Mouse (Mus musculus) forebrain, embryonic 13.5 days (tissue): ENCODE data around the gene Hspe1. TPM values are rescaled to one million over a fixed set of nuclear protein-coding genes. Genes with fewer than 3 reads are reported as not detected.
A peak's percentile ranks its signal among the peaks of the same experiment; 100 is the strongest.

Experiments used
- ATAC-seq: fragments of 200-750 bp; cut with Nextera tagmentation; 2 replicates; pipeline ENCODE4 v1.8.0; 2017
- H3K27ac ChIP-seq: fragments of 300-500 bp; sonication (generic); 2 replicates; pipeline ENCODE4 v1.5.1; 2015; ENCODE audit warnings: inconsistent platforms, mild to moderate bottlenecking, moderate library complexity
- H3K27me3 ChIP-seq: fragments of 300-500 bp; sonication (generic); 2 replicates; pipeline ENCODE4 v1.6.1; 2015; ENCODE audit warnings: mild to moderate bottlenecking, inconsistent platforms
- H3K36me3 ChIP-seq: fragments of 300-500 bp; sonication (generic); 2 replicates; pipeline ENCODE4 v1.6.1; 2015; ENCODE audit warnings: mild to moderate bottlenecking, inconsistent platforms; ENCODE audit not compliant: poor library complexity, severe bottlenecking
- H3K4me1 ChIP-seq: fragments of 300-500 bp; sonication (generic); 2 replicates; pipeline ENCODE4 v1.6.1; 2015; ENCODE audit warnings: inconsistent platforms
- H3K4me2 ChIP-seq: fragments of 300-500 bp; sonication (generic); 2 replicates; pipeline ENCODE4 v1.6.1; 2015; ENCODE audit warnings: inconsistent platforms, mild to moderate bottlenecking, moderate library complexity
- H3K4me3 ChIP-seq: fragments of 300-500 bp; sonication (generic); 2 replicates; pipeline ENCODE4 v1.5.1; 2015; ENCODE audit warnings: mild to moderate bottlenecking, inconsistent platforms
- H3K9ac ChIP-seq: fragments of 300-500 bp; sonication (generic); 2 replicates; pipeline ENCODE4 v1.6.1; 2015; ENCODE audit warnings: mild to moderate bottlenecking, inconsistent platforms
- H3K9me3 ChIP-seq: fragments of 300-500 bp; sonication (generic); replicated peaks from 2 replicates; pipeline ENCODE4 v1.6.1; 2016; ENCODE audit warnings: inconsistent platforms
- WGBS: fragments of 180-500 bp; shearing (Covaris S2); methylation state at CpG from one replicate; pipeline ENCODE4 v1.1.7; 2015; 5-methylcytosine and 5-hydroxymethylcytosine counted together
- polyA plus RNA-seq: library from polyadenylated mRNA; unstranded; fragments of >200 nt; fragmentation: Nextera tagmentation; extraction: Ambion mirVana; gene quantifications from 2 replicates; pipeline ENCODE4 v1.2.1, GENCODE M21; 2015

Gene Hspe1
- polyA plus RNA-seq, 1 experiment from 2014 or later = 397 TPM

DNA sequence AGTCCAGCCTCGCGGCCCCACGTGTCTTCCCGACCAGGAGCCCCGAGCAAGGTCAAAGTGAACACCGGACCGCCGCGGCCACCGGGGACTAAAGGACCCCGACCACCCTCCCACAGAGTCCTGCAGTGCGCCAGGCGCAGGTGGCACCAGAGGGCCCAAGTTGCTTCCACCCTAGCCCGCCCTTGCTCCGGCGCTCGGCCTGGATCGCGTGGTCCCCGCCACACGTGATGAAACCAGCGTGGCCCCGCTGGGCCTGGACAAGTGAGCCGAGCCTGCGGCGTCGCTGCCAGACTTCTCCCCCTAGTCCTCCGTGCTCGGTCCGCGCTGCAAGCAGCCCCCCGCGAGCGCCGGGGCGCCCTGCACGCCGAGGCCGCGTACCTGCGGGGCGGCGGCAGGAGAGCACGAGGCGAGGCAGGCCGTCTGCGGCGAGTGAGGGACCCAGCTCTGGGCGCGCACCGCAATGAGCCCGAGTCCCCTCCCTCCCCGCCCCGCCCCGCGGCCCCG lies 479 bp upstream of the Hspe1 start:
- H3K9ac ChIP-seq = peak overlapping the region; percentile 94
- peaks cover 47% of the 10 kb centered on the region for H3K36me3 ChIP-seq
- H3K4me1 ChIP-seq = peaks cover 48% of the 10 kb centered on the region
- H3K4me2 ChIP-seq = peak overlapping the region; percentile 93
- H3K9me3 ChIP-seq = no peaks in the 10 kb centered on the region
- WGBS = under 1% methylated on average over 44 of the region's 57 CpGs
- peak overlapping the region; percentile 95 for H3K27ac ChIP-seq
- H3K4me3 ChIP-seq = peak overlapping the region; percentile 94
- H3K27me3 ChIP-seq = no peaks in the 10 kb centered on the region
- ATAC-seq = peak; percentile 72

DNA sequence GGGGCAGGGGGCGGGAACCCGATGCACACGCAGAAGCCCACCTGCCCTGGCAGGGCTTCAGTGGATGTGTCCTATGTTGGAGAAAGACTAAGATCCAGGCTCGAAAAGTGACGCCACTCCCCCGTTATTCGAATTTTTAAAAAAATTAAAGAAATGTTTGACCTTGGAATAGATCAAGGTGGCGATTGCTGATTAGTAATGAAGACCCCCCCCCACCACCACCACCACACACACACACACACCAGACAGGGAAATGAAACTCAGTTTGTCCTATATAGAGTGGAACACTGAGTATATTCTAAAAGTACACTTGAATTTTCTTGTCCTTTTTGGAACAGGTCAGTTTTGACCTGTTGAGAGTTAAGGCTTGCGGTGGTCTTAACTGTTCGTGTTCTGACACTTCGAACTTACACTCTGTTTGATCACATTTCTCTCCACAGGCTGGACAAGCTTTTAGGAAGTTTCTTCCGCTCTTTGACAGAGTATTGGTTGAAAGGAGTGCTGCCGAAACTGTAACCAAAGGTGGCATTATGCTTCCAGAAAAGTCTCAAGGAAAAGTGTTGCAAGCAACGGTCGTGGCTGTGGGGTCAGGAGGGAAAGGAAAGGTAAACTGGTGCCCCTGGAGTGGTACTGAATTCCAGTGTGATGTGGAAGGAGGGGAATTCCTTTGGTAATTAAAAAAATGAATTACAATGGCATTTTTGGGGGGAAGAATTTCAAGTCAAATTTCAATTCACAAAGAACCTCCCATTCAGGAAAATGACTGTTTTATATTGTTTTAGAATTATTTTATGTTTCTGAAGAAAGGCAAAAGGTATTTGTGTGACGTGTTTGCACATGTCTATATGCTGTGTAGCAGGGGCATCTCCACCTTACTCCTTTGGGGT lies 922 bp downstream of the Hspe1 start:
- Histone ChIP-seq H3K27me3 (no peaks in the 10 kb centered on the region), H3K27ac (peak overlapping the region; percentile 95), H3K9me3 (no peaks in the 10 kb centered on the region), H3K4me3 (peak overlapping the region; percentile 94), H3K9ac (peak overlapping the region; percentile 94), H3K4me2 (peak overlapping the region; percentile 93), H3K36me3 (peaks cover 45% of the 10 kb centered on the region; the same call in 1 of the 2 replicates), H3K4me1 (peaks cover 46% of the 10 kb centered on the region)
- 7% methylated on average over 16 of the region's 16 CpGs for WGBS
- ATAC-seq = no peak; the same call in 1 of the 2 replicates

GRCm38 (mm10) chr1:55089498-55090064 lies 1.6 kb downstream of the Hspe1 start:
- no peak for ATAC-seq
- no peaks in the 10 kb centered on the region for H3K27me3 ChIP-seq
- H3K9ac ChIP-seq = peak overlapping the region; percentile 94
- H3K4me1 ChIP-seq = peaks cover 39% of the 10 kb centered on the region
- peaks cover 37% of the 10 kb centered on the region; the same call in 1 of the 2 replicates for H3K36me3 ChIP-seq
- H3K27ac ChIP-seq = no peak overlapping the region
- no peaks in the 10 kb centered on the region for H3K9me3 ChIP-seq
- peak overlapping the region; percentile 94 for H3K4me3 ChIP-seq
- WGBS = 95% methylated on average over 5 of the region's 5 CpGs
- peak overlapping the region; percentile 93 for H3K4me2 ChIP-seq

- 88% methylated on average over 2 of the region's 2 CpGs for WGBS
- no peaks in the 10 kb centered on the region for H3K27me3 ChIP-seq
- peaks cover 26% of the 10 kb centered on the region; the same call in 1 of the 2 replicates for H3K36me3 ChIP-seq
- H3K27ac ChIP-seq = no peak overlapping the region
- H3K9me3 ChIP-seq = no peaks in the 10 kb centered on the region
- H3K4me3 ChIP-seq = no peak overlapping the region
- H3K9ac ChIP-seq = no peak overlapping the region
- no peak for ATAC-seq
- H3K4me2 ChIP-seq = no peak overlapping the region
- peaks cover 14% of the 10 kb centered on the region for H3K4me1 ChIP-seq
Observed at GRCm38 (mm10) chr1:55092056-55092455, 4.1 kb downstream of the Hspe1 start.

DNA sequence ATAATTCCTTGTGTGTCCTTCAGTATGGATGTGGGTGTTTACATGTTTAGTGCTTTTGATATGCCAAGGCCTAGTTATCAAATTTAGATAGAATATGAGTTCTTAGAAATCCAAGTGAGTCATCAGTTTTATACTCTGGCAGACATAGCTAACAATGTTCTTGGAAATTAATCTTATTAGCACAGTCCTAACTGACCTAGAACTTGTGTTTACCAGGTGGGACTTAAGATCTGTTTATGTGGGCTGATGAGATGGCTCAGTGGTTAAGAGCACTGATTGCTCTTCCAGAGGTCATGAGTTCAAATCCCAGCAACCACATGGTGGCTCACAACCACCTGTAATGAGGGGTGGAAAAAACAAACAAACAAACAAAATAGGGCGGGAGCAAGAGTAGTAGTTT lies 4.5 kb downstream of the Hspe1 start:
- H3K4me3 ChIP-seq = no peak overlapping the region

GRCm38 (mm10) chr1:55106919-55107585 lies 19.1 kb downstream of the Hspe1 start:
- 90% methylated on average over 9 of the region's 9 CpGs for WGBS
- H3K9ac ChIP-seq = no peak overlapping the region
- H3K27ac ChIP-seq = no peak overlapping the region
- no peaks in the 10 kb centered on the region for H3K4me1 ChIP-seq
- H3K4me2 ChIP-seq = no peak overlapping the region
- no peaks in the 10 kb centered on the region for H3K27me3 ChIP-seq
- ATAC-seq = no peak
- no peaks in the 10 kb centered on the region for H3K36me3 ChIP-seq
- no peak overlapping the region for H3K4me3 ChIP-seq
- no peaks in the 10 kb centered on the region for H3K9me3 ChIP-seq

More for the DNA sequence above, 4.5 kb downstream of the Hspe1 start:
- WGBS = 84% methylated on average over 1 of the region's 1 CpGs
- no peak overlapping the region for H3K9ac ChIP-seq
- H3K36me3 ChIP-seq = peaks cover 26% of the 10 kb centered on the region; the same call in 1 of the 2 replicates
- H3K4me2 ChIP-seq = no peak overlapping the region
- no peak overlapping the region for H3K27ac ChIP-seq
- H3K9me3 ChIP-seq = no peaks in the 10 kb centered on the region
- no peak for ATAC-seq
- H3K27me3 ChIP-seq = no peaks in the 10 kb centered on the region
- peaks cover 14% of the 10 kb centered on the region for H3K4me1 ChIP-seq

- H3K9ac ChIP-seq = no peak overlapping the region
- ATAC-seq = no peak
- no peaks in the 10 kb centered on the region for H3K4me1 ChIP-seq
- H3K4me2 ChIP-seq = no peak overlapping the region
- 91% methylated on average over 1 of the region's 1 CpGs for WGBS
- no peaks in the 10 kb centered on the region for H3K27me3 ChIP-seq
- no peak overlapping the region for H3K27ac ChIP-seq
- H3K9me3 ChIP-seq = no peaks in the 10 kb centered on the region
- no peak overlapping the region for H3K4me3 ChIP-seq
- no peaks in the 10 kb centered on the region for H3K36me3 ChIP-seq
Observed at GRCm38 (mm10) chr1:55107644-55108043, 19.7 kb downstream of the Hspe1 start.

- no peak overlapping the region for H3K4me2 ChIP-seq
- no peak overlapping the region for H3K27ac ChIP-seq
- H3K9me3 ChIP-seq = no peaks in the 10 kb centered on the region
- H3K4me3 ChIP-seq = no peak overlapping the region
- WGBS = 34% methylated on average over 2 of the region's 2 CpGs
- no peaks in the 10 kb centered on the region for H3K27me3 ChIP-seq
- no peaks in the 10 kb centered on the region for H3K4me1 ChIP-seq
- no peak for ATAC-seq
- no peak overlapping the region for H3K9ac ChIP-seq
- H3K36me3 ChIP-seq = no peaks in the 10 kb centered on the region
Observed at GRCm38 (mm10) chr1:55108473-55108872, 20.5 kb downstream of the Hspe1 start.

DNA sequence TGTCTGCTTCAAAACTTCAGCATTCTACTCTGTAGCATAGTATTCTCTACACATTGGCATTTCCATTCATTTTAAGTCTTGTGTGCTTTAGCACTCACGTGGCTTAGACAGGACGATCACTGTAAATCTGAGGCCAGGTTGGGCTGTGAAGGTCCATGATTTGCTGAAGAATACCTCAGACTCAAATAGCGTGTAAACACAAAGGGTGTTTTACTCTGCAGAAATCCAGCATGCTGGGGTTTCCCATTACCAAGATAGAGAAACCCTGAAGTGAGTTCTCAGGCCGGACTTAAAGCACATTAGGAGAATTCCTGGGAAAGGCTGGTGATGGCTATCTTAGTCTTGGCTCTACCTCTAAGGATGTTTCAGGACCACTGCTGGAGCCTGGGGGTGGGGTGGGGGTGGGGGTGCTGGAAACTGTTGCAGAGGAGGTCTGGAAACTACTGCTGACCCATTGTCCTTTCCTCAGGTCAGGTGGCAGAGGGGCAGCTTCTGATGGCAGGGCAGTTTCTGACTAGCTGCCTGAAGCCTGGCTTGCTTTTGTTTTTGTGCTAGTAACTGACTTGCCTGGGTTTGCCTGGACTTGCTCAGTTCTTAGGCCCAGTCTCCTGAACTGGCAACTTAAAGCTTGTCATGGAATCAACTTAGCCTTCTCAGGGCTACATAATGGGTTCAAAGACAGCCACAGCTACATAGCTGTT lies 21.3 kb downstream of the Hspe1 start:
- no peak overlapping the region for H3K9ac ChIP-seq
- H3K4me3 ChIP-seq = no peak overlapping the region
- no peaks in the 10 kb centered on the region for H3K9me3 ChIP-seq
- H3K36me3 ChIP-seq = no peaks in the 10 kb centered on the region
- H3K4me1 ChIP-seq = no peaks in the 10 kb centered on the region
- no peak overlapping the region for H3K4me2 ChIP-seq
- H3K27ac ChIP-seq = no peak overlapping the region
- 92% methylated on average over 4 of the region's 4 CpGs for WGBS
- no peaks in the 10 kb centered on the region for H3K27me3 ChIP-seq
- ATAC-seq = no peak

DNA sequence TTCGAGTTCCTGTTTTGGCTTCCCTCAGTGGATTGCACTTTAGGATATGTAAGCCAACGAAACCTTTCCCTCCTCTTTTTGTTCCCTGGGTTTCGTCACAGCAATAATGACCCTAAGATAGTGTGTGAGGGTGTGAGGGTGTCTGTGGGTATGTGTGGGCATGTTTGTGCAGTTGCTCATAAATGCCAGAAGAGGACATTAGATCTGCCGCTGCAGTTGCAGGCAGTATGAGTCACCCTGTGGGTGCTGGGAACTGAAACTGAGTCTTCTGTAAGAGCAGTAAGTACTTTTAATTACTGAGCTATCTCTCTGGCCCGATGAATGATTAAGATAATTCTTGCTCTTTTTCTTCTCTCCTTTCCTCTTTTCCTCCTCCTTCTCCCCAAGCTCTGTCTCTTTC lies 35.1 kb downstream of the Hspe1 start:
- Histone ChIP-seq H3K36me3 (no peaks in the 10 kb centered on the region), H3K4me3 (no peak overlapping the region), H3K4me1 (no peaks in the 10 kb centered on the region), H3K9me3 (no peaks in the 10 kb centered on the region), H3K4me2 (no peak overlapping the region), H3K27ac (no peak overlapping the region), H3K9ac (no peak overlapping the region), H3K27me3 (no peaks in the 10 kb centered on the region)
- WGBS = 90% methylated on average over 5 of the region's 5 CpGs
- no peak for ATAC-seq

- Histone ChIP-seq H3K9me3 (no peaks in the 10 kb centered on the region), H3K9ac (no peak overlapping the region), H3K4me1 (no peaks in the 10 kb centered on the region), H3K27ac (no peak overlapping the region), H3K4me3 (no peak overlapping the region), H3K36me3 (no peaks in the 10 kb centered on the region), H3K4me2 (no peak overlapping the region), H3K27me3 (no peaks in the 10 kb centered on the region)
- no peak for ATAC-seq
- 87% methylated on average over 2 of the region's 2 CpGs for WGBS
Observed at GRCm38 (mm10) chr1:55123561-55123960, 35.6 kb downstream of the Hspe1 start.
